Mouse (Mus musculus): ENCODE measurements around the gene Prelp.
A peak's percentile ranks its signal among the peaks of the same experiment; 100 is the strongest.

The Prelp gene

GRCm38 (mm10) chr1:133899043-133899542 is 22.1 kb downstream of the Prelp start:
- DNase-seq (ENCODE audit: low spot score), result no peak

GRCm38 (mm10) chr1:133897293-133897692 is 23.9 kb downstream of the Prelp start:
- DNase-seq (ENCODE audit: low spot score), result no peak

- no peak for DNase-seq (ENCODE audit: low spot score)
Measured at GRCm38 (mm10) chr1:133891489-133891888, 29.7 kb downstream of the Prelp start.

GRCm38 (mm10) chr1:133889949-133890598 is 31.1 kb downstream of the Prelp start:
- DNase-seq (ENCODE audit: low spot score), result no peak

- DNase-seq (ENCODE audit: low spot score), result no peak
Measured at GRCm38 (mm10) chr1:133887538-133888250, 33.5 kb downstream of the Prelp start.

- no peak for DNase-seq (ENCODE audit: low spot score)
Measured at GRCm38 (mm10) chr1:133887044-133887443, 34.2 kb downstream of the Prelp start.

GRCm38 (mm10) chr1:133886431-133886830 is 34.8 kb downstream of the Prelp start:
- DNase-seq (ENCODE audit: low spot score), result peak; percentile 20

- no peak for DNase-seq (ENCODE audit: low spot score)
Measured at GRCm38 (mm10) chr1:133885811-133886210, 35.4 kb downstream of the Prelp start.

GRCm38 (mm10) chr1:133884746-133885145 is 36.5 kb downstream of the Prelp start:
- DNase-seq (ENCODE audit: low spot score), result no peak

GRCm38 (mm10) chr1:133884090-133884489 is 37.1 kb downstream of the Prelp start:
- no peak for DNase-seq (ENCODE audit: low spot score)

- peak; percentile 53 for DNase-seq (ENCODE audit: low spot score)
Measured at GRCm38 (mm10) chr1:133882283-133883217, 38.7 kb downstream of the Prelp start.

GRCm38 (mm10) chr1:133881813-133882212 is 39.4 kb downstream of the Prelp start:
- no peak for DNase-seq (ENCODE audit: low spot score)

GRCm38 (mm10) chr1:133878825-133879423 is 42.3 kb downstream of the Prelp start:
- DNase-seq (ENCODE audit: low spot score), result no peak

GRCm38 (mm10) chr1:133876936-133877335 is 44.3 kb downstream of the Prelp start:
- no peak for DNase-seq (ENCODE audit: low spot score)

- no peak for DNase-seq (ENCODE audit: low spot score)
Measured at GRCm38 (mm10) chr1:133873086-133873813, 48.0 kb downstream of the Prelp start.

- DNase-seq (ENCODE audit: low spot score), result peak; percentile 67
Measured at GRCm38 (mm10) chr1:133871241-133871640, 50.0 kb downstream of the Prelp start.

GRCm38 (mm10) chr1:133869221-133869620 is 52.0 kb downstream of the Prelp start:
- DNase-seq (ENCODE audit: low spot score), result no peak

GRCm38 (mm10) chr1:133863257-133863997 is 57.8 kb downstream of the Prelp start:
- no peak for DNase-seq (ENCODE audit: low spot score)

GRCm38 (mm10) chr1:133861028-133861427 is 60.2 kb downstream of the Prelp start:
- no peak for DNase-seq (ENCODE audit: low spot score)
